Mouse (Mus musculus) olfactory bulb, adult 2 months (tissue): ENCODE results near the gene D1Ertd622e. TPM values are rescaled to one million over a fixed set of nuclear protein-coding genes. Genes with fewer than 3 reads are reported as not detected.
"Not testable (repeated sequence)": the region's sequence is repeated elsewhere in the genome, so short reads cannot be mapped to it uniquely, and the experiment has no call there.

Experiments used
- H3K27ac ChIP-seq: fragments of 200-500 bp; 2 replicates; pipeline ENCODE4 v1.5.1; 2012; ENCODE audit warnings: low read depth, low read length; ENCODE audit not compliant: insufficient read depth
- H3K4me1 ChIP-seq: fragments of 200-500 bp; 2 replicates; pipeline ENCODE4 v1.6.1; 2012; ENCODE audit warnings: low read length; ENCODE audit not compliant: control insufficient read depth, insufficient read depth
- H3K4me3 ChIP-seq: fragments of 200-500 bp; 2 replicates; pipeline ENCODE4 v1.5.1; 2012; ENCODE audit warnings: mild to moderate bottlenecking, low read depth, low read length, moderate library complexity; ENCODE audit not compliant: insufficient read depth
- CTCF ChIP-seq: fragments of 200-500 bp; IDR thresholded peaks from 2 replicates; pipeline ENCODE4 v1.5.1; 2012; ENCODE audit warnings: low read depth, mild to moderate bottlenecking, low read length, moderate library complexity; ENCODE audit not compliant: insufficient read depth
- POLR2A ChIP-seq: fragments of 200-500 bp; IDR thresholded peaks from 2 replicates; pipeline ENCODE4 v1.6.1; 2012; ENCODE audit warnings: mild to moderate bottlenecking, low read depth, low read length, moderate library complexity; ENCODE audit not compliant: insufficient read depth
- WGBS: fragments of 180-500 bp; shearing (Covaris S2); methylation state at CpG from one replicate; pipeline ENCODE4 v1.1.7; 2018; 5-methylcytosine and 5-hydroxymethylcytosine counted together
- polyA plus RNA-seq: library from polyadenylated mRNA; stranded (reverse); fragments of >200 nt; gene quantifications from 2 replicates; pipeline ENCODE4 v1.2.4, GENCODE M21; 2012; ENCODE audit warnings: low replicate concordance; ENCODE audit not compliant: missing spikeins, insufficient read depth, insufficient read length

Gene D1Ertd622e
- polyA plus RNA-seq, 1 experiment, result not detected

DNA sequence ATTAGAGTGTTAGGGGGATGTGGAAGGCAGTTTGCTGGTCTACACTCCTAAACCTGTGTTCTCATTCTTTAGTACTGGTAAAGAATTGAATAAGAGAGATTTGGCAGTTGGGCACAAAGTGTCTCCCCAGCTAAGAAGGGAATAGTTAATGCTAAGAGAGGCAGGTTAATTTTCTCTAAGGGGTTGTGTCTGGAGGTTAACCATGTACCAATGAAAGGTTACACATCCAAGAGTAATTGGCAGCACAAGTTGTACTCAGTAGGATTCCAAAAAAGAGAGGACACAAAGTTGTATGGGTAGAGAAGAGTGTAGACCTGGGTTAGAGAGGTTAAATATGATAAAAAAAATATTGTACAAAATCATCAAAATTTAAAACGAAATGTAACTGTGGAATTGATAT is 58.5 kb downstream of the D1Ertd622e start:
- H3K4me1 ChIP-seq, result no peaks in the 10 kb centered on the region
- no peak for TF ChIP-seq POLR2A
- no peak for TF ChIP-seq CTCF
- WGBS, result 85% methylated on average over 1 of the region's 1 CpGs
- H3K27ac ChIP-seq, result no peak overlapping the region
- no peak overlapping the region for H3K4me3 ChIP-seq

DNA sequence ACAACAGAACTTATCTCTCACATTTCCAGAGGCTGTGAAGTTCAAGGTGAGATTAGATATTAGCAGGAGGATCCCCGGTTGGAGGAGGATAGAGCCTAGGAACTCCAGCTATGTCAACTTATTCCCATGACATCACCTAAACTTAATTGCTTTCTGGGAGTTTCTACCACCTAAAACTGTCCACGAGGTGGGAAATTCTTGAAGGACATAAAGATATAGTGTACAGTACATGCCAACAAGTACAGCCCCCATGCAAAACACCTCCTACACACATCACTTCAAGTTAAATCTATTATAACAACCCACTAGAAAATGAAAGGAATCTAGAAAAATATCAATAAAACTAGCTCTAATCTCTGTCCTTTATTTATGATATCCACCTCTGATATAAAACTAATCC is 61.5 kb downstream of the D1Ertd622e start:
- TF ChIP-seq POLR2A (no peak), CTCF (no peak)

DNA sequence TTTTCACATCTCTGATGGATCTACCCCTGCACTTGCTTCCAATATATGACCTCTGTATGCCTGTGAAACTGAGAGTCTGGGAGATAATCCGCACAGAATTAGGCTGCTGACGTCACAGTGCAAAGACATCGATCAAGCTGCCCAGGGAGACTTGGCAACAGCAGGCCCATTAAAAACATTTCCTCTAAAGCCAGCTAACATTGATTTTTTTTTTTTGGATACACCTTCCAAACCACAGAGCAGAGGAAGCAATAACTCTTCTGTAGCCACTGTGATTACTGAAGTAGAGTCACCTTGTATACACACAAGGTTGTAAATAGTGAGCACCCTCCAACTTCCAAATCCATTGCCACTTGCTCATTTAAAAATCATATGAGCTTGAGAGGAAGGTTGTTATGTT is 62.8 kb downstream of the D1Ertd622e start:
- no peak overlapping the region for H3K4me3 ChIP-seq
- WGBS, result 63% methylated on average over 3 of the region's 3 CpGs
- no peaks in the 10 kb centered on the region for H3K4me1 ChIP-seq
- no peak for TF ChIP-seq CTCF
- TF ChIP-seq POLR2A, result no peak
- no peak overlapping the region for H3K27ac ChIP-seq

More for the DNA sequence above, 61.5 kb downstream of the D1Ertd622e start:
- H3K4me3 ChIP-seq, result no peak overlapping the region
- H3K4me1 ChIP-seq, result no peaks in the 10 kb centered on the region
- H3K27ac ChIP-seq, result no peak overlapping the region
- 76% methylated on average over 2 of the region's 2 CpGs for WGBS

DNA sequence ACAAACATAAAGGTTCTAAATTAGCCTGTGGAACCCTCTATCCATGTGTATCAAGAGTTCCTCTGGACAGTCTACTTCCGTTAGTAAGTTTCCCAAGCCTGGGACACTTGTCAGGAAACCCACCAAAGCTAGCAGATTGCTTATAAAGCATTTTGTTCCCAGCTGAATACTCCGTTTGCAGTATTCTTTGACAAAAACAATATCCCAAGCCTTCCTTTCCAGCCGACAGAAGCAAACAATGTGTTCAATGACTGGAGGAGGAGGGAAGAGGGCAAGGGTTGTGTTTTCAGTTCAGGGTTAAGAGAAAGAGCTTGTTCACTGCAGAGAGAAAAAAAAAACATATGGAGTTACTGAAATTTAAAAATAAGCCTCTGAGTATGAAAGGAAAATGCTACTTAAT is 73.3 kb downstream of the D1Ertd622e start:
- Histone ChIP-seq H3K4me3 (no peak overlapping the region), H3K27ac (no peak overlapping the region), H3K4me1 (peaks cover 3% of the 10 kb centered on the region; the same call in 1 of the 2 replicates)
- 32% methylated on average over 3 of the region's 3 CpGs for WGBS
- TF ChIP-seq CTCF, result no peak
- no peak for TF ChIP-seq POLR2A

DNA sequence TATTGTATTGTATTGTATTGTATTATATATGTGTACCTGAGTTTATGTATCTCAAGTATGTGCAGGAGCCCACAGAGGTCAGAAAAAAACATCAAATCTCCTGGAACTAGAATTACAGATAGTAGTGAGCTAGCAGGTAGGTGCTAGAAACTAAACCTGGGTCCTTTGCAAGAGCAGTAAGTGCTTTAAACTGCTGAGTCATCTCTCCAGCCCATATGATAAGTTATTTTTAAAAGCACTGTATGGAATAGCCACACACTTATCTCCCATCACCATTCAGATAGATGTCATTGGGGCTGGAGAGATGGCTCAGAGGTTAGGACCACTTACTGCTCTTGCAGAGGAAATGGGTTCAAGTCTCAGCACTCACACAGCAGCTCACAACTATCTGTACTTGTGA is 76.8 kb downstream of the D1Ertd622e start:
- Histone ChIP-seq H3K4me3 (no peak overlapping the region), H3K27ac (no peak overlapping the region), H3K4me1 (peaks cover 3% of the 10 kb centered on the region; the same call in 1 of the 2 replicates)
- TF ChIP-seq CTCF (no peak), POLR2A (no peak)

DNA sequence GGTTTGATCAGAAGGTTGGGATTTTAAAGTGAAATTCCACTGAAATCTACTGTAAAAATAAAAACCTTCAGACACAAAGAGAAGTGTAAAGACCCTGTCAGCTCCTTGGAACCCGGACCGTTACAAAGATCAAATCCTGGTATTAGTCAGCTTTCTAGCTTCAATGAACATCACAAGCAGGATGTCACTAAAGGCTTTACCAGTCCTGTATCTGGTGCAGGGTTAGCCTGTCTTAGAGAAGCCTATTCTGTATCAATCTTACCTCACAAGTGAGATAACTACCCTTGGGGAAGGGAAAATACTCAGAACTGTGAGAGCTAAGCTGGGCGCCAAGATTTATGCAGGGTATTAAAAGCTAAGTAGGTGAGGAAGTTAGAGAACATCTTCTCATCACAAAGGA is 77.7 kb downstream of the D1Ertd622e start:
- no peaks in the 10 kb centered on the region for H3K4me1 ChIP-seq
- no peak overlapping the region for H3K4me3 ChIP-seq
- TF ChIP-seq CTCF, result no peak
- TF ChIP-seq POLR2A, result no peak
- H3K27ac ChIP-seq, result no peak overlapping the region
- 82% methylated on average over 3 of the region's 3 CpGs for WGBS

DNA sequence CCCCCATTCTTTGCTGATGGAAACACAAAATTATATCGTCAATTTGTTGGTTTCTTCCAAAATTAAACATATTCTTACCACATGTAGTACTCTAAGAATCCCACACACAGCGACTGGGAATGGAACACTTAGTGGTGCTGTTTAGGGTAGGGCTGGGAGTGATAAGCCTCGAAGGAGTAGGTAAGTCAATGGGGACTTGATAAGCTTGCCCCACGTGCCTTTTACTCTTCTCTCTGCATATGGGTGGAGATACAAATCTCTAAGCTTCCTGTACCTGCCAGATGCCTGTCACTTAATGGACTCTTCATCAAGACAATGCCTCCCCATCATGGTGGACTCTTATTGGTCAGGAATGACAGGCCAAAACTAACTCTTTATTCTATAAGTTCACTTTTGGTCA is 78.8 kb downstream of the D1Ertd622e start:
- no peaks in the 10 kb centered on the region for H3K4me1 ChIP-seq
- 76% methylated on average over 4 of the region's 4 CpGs for WGBS
- H3K27ac ChIP-seq, result no peak overlapping the region
- H3K4me3 ChIP-seq, result no peak overlapping the region
- TF ChIP-seq POLR2A, result no peak

DNA sequence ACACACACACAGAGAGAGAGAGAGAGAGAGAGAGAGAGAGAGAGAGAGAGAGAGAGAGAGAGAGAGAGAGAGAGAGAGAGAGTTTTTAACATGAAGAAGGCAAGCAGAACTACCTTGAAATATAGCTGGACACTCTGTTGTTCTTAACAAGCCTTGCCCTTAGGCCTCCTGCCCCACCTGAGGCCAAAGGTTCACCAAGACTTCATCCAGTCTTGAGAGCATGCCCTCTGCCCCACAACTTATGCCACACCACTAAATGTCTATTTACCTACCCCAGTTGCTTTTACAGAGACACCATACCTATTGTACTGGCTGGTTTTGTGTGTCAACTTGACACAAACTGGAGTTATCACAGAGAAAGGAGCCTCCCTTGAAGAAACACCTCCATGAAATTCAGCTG is 81.2 kb downstream of the D1Ertd622e start:
- not testable (repeated sequence) for H3K4me1 ChIP-seq, H3K4me3 ChIP-seq, H3K27ac ChIP-seq

DNA sequence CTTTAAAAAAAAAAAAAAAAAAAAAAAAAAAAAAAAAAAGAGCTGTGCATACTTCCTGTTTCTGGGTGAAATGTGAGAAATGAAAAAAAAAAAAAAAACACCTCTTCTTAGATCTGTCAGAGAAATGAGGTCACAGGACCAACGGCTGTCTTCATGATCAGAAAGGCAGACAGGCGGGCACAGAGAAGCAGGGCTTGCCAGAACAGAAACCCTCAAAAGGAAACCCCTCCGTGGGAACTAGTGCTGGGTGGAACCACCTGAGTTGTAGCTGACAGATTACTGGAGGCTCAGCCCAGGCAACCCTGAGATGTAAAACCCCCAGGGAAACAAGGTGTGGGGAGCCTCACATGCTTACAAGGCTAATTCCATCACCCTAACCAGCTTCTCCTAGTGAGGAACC is 81.6 kb downstream of the D1Ertd622e start:
- 58% methylated on average over 3 of the region's 3 CpGs for WGBS
- Histone ChIP-seq H3K4me3 (no peak overlapping the region), H3K27ac (no peak overlapping the region), H3K4me1 (no peaks in the 10 kb centered on the region)
- TF ChIP-seq CTCF, result no peak
- no peak for TF ChIP-seq POLR2A

DNA sequence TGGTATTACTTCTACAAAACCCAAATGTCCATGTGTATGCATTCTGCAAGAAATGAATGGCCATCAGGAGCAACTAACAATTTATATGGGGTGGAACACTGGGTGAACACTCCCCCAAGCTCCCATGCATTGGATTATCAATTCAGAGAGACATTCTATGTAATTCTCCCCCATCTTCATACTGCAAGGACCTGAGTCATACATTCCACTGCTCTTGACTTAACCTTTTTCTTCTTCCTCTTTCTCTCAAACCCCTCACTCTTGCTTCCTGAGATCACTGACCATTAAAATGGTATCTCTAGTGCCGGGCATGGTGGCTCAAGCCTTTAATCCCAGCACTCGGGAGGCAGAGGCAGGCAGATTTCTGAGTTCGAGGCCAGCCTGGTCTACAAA is 83.9 kb downstream of the D1Ertd622e start:
- WGBS, result 92% methylated on average over 3 of the region's 3 CpGs
- H3K4me3 ChIP-seq, result no peak overlapping the region
- TF ChIP-seq POLR2A (no peak), CTCF (no peak)
- H3K27ac ChIP-seq, result no peak overlapping the region
- H3K4me1 ChIP-seq, result no peaks in the 10 kb centered on the region
